Mouse (Mus musculus): ENCODE data around the gene Pcnx2.

- TF ChIP-seq CTCF (IDR thresholded peaks at IDR 0.05; ENCODE audit: low read depth, low read length) (no peak), EP300 (IDR thresholded peaks at IDR 0.05; ENCODE audit: insufficient read depth, low read depth, low read length) (no peak), POLR2A (IDR thresholded peaks at IDR 0.05; ENCODE audit: insufficient read depth, low read length) (no peak)
These were observed 32.3 kb upstream of the Pcnx2 start for GRCm38 (mm10) chr8:125930276-125931046.

Measured in ES-Bruce4 (cell line).